Mouse (Mus musculus): ENCODE data around the gene Rnf167.
A peak's percentile ranks its signal among the peaks of the same experiment; 100 is the strongest.

Rnf167 gene

GRCm38 (mm10) chr11:70637764-70638163 is 9.3 kb upstream of the Rnf167 start:
- DNase-seq (ENCODE audit: low spot score in 2 of 2), result no peak

DNA sequence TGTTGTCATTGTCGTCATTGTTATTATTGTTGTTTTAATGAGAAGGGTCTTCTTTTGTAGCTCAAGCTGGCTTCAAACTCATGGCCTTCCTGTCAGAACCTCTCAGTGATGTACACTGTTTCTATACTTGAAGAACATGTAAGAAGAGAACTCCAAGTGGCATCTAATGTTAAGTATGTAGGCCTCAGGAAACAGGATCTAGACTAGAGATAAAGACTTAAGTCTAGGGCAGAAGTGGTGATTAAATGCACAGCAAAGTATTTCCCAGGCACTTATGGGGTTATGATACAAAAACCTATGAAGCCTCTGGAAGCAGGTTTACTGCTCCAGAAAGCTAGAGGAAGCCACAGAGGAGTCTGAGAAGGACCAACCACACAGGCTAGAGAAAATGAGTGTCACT is 8.7 kb upstream of the Rnf167 start:
- DNase-seq (ENCODE audit: low spot score in 2 of 2), result no peak

GRCm38 (mm10) chr11:70638714-70639278 is 8.2 kb upstream of the Rnf167 start, which contains the start of gene Gp1ba:
Gp1ba (plus strand) TSS chr11:70639122.
- DNase-seq (ENCODE audit: low spot score in 2 of 2), result no peak

DNA sequence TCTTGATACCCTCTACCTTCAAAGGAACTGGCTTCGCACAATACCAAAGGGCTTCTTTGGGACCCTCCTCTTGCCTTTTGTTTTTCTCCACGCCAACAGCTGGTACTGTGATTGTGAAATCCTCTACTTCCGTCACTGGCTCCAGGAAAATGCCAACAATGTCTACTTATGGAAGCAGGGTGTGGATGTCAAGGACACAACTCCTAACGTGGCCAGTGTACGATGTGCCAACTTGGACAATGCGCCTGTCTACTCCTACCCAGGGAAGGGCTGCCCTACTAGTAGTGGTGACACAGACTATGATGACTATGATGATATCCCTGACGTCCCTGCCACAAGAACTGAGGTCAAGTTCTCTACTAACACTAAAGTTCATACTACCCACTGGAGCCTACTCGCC is 7.1 kb upstream of the Rnf167 start:
- DNase-seq (ENCODE audit: low spot score in 2 of 2), result no peak

- no peak for DNase-seq (ENCODE audit: low spot score in 2 of 2)
Measured at GRCm38 (mm10) chr11:70641241-70641640, 5.8 kb upstream of the Rnf167 start.

DNA sequence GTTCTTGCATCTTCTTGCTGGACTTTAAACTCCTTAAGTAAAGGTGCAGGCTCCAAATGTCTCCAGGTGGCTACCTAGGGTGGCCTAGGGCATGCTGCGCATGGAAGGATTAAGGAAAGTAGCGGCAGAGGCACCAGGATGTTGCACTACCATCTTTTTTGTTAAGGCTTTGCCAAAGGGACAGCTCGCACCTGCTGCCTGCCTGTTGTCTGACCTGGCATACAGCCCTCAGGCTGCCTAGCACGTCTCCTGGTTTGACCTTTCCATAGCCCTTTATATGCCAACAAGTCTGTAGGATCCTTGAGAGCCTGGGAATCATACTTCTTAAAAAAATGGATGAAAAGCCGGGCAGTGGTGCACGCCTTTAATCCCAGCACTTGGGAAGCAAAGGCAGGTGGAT is 4.0 kb upstream of the Rnf167 start:
- DNase-seq (ENCODE audit: low spot score in 2 of 2), result no peak

GRCm38 (mm10) chr11:70644564-70645103 is 2.4 kb upstream of the Rnf167 start:
- DNase-seq (ENCODE audit: low spot score in 2 of 2), result no peak

DNA sequence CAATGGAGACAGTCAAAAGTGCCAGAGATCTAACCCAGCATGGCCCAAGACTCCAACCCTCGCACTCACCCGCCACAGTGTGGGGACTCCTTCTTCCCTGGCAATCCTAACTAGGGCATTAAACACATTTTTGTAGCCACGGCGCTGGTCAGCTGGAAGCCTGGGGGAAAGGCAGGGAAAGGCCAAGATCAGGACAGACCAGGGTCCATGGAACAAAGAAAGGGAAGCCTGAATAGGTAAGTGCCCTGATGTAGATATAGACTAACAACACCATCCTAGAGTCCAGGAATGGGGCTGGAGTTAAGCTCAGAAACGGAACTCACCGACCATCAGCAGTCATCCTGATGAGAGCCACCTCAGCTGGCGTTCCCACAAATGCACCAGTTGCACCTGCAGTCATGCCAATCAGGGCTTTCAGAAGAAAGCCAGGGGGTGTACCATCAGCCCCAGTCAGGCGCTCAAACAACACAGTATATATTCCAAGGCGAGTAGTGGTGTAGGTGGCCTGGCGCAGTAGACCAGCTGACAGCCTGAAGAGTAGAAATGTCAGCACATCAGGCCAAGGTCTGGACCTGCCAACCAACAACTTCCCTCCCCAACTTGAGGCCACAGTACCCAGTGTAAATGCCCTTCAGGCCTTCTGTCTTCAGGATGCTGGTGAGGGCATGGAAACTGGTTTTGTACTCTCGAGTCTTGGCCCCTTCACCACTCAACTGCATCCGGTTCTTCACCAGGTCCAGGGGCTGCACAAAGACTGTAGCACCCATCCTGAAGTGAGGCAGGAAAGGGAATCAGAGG is 1.4 kb upstream of the Rnf167 start:
- DNase-seq (ENCODE audit: low spot score in 2 of 2), result no peak

- no peak for DNase-seq (ENCODE audit: low spot score in 2 of 2)
Measured at GRCm38 (mm10) chr11:70646259-70646555, 828 bp upstream of the Rnf167 start.

GRCm38 (mm10) chr11:70647716-70648420 is 833 bp downstream of the Rnf167 start:
- peak in 1 of 2 experiments; percentile 28 for DNase-seq (ENCODE audit: low spot score in 2 of 2)

GRCm38 (mm10) chr11:70648512-70648911 is 1.5 kb downstream of the Rnf167 start:
- no peak for DNase-seq (ENCODE audit: low spot score in 2 of 2)

DNA sequence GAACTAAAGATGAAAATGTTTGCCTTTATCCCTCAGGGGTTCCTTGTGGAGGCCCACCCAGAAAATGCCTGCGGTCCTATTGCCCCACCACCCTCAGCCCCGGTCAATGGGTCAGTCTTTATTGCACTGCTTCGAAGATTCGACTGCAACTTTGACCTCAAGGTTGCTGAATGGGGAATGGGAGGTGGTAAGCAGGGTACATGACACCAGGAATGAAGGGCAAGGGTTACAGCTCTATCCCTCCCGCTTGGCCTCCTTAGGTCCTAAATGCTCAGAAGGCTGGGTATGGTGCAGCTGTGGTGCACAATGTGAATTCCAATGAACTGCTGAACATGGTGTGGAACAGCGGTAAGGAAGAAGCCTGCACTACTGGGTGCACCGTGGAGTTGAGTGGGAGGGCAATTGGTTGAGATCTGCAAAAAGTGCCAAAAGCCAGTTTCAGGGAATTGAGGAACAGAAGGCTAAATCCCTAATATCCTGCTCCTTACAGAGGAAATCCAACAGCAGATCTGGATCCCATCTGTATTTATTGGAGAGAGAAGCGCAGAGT is 2.2 kb downstream of the Rnf167 start:
- DNase-seq (ENCODE audit: low spot score in 2 of 2), result no peak

- no peak for DNase-seq (ENCODE audit: low spot score in 2 of 2)
Measured at GRCm38 (mm10) chr11:70650322-70651175, 3.5 kb downstream of the Rnf167 start.

DNA sequence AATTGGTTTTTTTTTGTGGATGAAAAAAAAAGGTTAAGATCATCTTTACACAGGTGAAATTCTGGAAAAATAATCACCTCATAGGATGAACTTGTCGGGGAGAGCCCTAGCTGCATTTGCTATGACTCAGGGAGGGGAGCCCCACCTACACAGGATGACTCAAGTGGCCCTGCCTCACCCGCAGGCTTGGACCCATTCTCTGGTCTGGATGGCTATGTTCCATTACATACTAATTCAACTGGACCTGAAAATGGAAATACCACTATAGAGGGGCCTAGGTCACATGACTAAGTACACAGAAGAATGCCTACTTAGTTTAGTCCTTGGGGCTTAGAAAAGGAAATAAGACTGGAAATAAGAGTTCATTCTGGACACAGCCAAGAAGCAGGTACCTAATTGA is 4.4 kb downstream of the Rnf167 start:
- DNase-seq (ENCODE audit: low spot score in 2 of 2), result no peak

- DNase-seq (ENCODE audit: low spot score in 2 of 2), result no peak
Measured at GRCm38 (mm10) chr11:70652029-70652883, 5.2 kb downstream of the Rnf167 start.

DNA sequence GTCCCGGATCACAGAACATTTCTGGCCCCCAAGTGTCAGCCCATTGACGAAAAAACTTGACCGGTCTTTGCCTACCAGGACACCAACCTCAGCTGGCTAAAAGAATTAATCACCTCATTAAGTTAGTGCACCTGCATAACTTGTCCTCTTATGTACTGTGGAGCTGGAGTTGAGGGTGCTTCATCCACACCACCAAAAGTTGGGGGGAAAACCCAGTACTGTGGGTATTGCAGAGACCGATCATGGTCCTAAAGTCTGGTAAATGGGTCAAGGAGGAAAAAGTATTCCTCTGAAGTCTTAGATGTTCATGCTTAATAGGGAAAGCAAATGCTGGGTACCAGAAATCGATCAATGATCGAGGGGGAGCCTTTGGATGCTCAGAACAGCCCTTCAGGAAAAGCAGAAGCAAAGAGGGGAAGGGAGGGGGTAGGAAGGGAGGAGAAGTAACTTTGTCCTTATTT is 5.9 kb downstream of the Rnf167 start:
- no peak for DNase-seq (ENCODE audit: low spot score in 2 of 2)

DNA sequence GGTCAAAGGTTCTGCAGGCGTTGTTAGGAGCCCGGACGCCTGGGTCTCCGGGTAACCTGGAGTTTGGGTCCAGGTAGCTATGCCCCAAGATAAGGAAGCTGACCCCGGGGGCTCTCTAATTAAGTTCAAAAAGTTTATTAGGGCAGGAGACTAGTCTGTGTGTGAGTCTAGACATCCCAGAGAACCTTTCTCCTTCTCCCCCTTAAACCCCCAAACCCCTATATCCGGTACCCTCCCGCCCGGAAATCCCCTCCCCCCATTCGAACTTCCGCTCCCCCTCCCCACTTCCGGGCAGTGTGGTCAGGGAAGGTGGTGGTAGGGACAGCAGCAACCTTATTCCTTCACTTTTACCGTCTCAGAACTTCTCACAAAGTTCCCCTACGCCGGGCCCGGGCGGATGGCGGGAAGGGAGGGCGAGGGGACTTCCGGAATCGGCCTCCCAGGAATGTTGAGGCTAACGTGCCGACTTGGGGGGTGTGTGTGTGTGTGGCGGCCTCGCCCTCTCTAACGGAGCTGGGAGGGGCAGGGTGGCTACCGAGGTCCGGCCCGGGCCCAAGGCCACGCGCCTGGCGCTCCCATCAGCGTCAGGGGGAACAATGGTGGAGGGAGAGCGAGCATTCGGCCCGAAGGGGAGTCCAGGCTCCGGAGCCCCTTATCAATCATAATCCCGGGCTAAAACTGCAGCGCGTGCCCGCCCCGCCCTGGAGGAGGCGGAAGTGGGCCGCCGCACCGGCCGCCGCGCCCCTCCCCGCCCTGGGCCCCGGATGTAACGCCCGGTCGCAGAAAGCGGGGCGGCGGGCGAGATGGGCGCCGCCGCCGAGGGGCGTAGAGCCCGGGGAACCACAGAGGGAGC is 6.5 kb downstream of the Rnf167 start:
- DNase-seq (ENCODE audit: low spot score in 2 of 2), result peak; percentile 56 to 65

DNA sequence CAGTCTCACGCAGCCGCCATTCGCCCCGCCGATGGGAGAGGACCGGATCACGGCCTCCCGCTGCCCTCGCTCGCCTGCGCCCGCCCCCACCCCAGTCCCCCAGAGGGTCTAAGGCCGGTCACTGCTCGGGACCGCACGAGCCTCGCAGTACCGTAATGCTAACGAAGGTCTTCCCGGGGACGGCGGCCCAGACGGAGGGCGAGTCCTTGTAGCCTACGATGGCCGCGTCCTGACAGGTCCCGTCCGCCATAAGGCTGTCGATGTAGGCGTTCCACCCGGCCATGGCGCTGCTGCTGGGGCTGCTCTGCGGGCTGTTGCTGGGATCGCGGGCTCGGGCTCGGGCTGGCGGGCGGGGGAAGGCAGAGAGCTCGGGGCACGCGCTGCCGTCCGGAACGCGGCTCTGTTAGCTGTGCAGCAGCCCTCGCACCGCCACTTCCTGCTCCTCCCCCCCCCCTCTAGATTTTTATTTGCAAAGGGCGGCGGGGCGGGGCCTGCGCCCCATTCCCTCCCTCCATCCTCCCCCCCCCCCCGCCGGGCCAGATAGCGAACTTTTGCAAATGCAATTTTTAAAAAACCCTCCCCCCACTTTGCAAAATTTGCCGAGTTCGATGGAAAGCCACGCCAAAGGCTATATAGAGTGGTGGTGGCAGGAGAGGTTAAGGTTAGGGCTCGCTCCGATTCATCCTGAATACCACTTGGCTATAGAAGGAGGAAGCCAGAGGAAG is 7.3 kb downstream of the Rnf167 start, which contains the start of gene Pfn1:
TSS of gene Pfn1 (minus strand) at position 447 of the 725 bp plus-strand sequence.
- DNase-seq (ENCODE audit: low spot score in 2 of 2), result peak; percentile 40 to 70
